Mouse (Mus musculus) lung, postnatal 0 days (tissue): ENCODE data around the gene Klhl7.

Experiments
- CTCF ChIP-seq: IDR thresholded peaks from 2 replicates; pipeline ENCODE4 v1.5.1; 2016; ENCODE audit warnings: antibody characterized with exemption, mild to moderate bottlenecking
- EP300 ChIP-seq: IDR thresholded peaks from 2 replicates; pipeline ENCODE4 v1.6.1; 2016; ENCODE audit warnings: antibody characterized with exemption, mild to moderate bottlenecking, control low read depth

GRCm38 (mm10) chr5:24122221-24122620 is 21.8 kb downstream of the Klhl7 start:
- no peak for TF ChIP-seq CTCF
- TF ChIP-seq EP300 = no peak
